Mouse (Mus musculus) brown adipose tissue, adult 24 weeks (tissue): Measurements from ENCODE around the gene Creb5. TPM values are rescaled to one million over a fixed set of nuclear protein-coding genes. Genes with fewer than 3 reads are reported as not detected.

Experiments used
- H3K27ac ChIP-seq: fragments of 200-500 bp; replicated peaks from 2 replicates; pipeline ENCODE4 v1.5.1; 2012; ENCODE audit warnings: low read depth, mild to moderate bottlenecking, low read length
- H3K4me1 ChIP-seq: fragments of 200-500 bp; 2 replicates; pipeline ENCODE4 v1.6.1; 2012; ENCODE audit warnings: low read length, mixed read lengths; ENCODE audit not compliant: control insufficient read depth, insufficient read depth, insufficient read length
- H3K4me3 ChIP-seq: fragments of 200-500 bp; 2 replicates; pipeline ENCODE4 v1.5.1; 2012; ENCODE audit warnings: low read depth, mild to moderate bottlenecking, low read length, moderate library complexity; ENCODE audit not compliant: insufficient read depth
- polyA plus RNA-seq: library from polyadenylated mRNA; stranded (reverse); fragments of >200 nt; gene quantifications from 2 replicates; pipeline ENCODE4 v1.2.4, GENCODE M21; 2012; ENCODE audit not compliant: missing spikeins, insufficient read depth, insufficient read length

Gene Creb5
- polyA plus RNA-seq, 1 experiment, result 2.1 TPM

- no peak overlapping the region for H3K27ac ChIP-seq
- H3K4me3 ChIP-seq, result no peak overlapping the region
- no peaks in the 10 kb centered on the region for H3K4me1 ChIP-seq
These were observed 409.9 kb downstream of the Creb5 start for GRCm38 (mm10) chr6:53696921-53697320.

- no peaks in the 10 kb centered on the region for H3K4me1 ChIP-seq
- H3K27ac ChIP-seq, result no peak overlapping the region
- H3K4me3 ChIP-seq, result no peak overlapping the region
These were observed 411.2 kb downstream of the Creb5 start for GRCm38 (mm10) chr6:53698128-53698749.

- Histone ChIP-seq H3K4me1 (no peaks in the 10 kb centered on the region), H3K4me3 (no peak overlapping the region), H3K27ac (no peak overlapping the region)
These were observed 417.4 kb downstream of the Creb5 start for GRCm38 (mm10) chr6:53704440-53704839.

- Histone ChIP-seq H3K27ac (no peak overlapping the region), H3K4me3 (no peak overlapping the region), H3K4me1 (no peaks in the 10 kb centered on the region)
These were observed 419.7 kb downstream of the Creb5 start for GRCm38 (mm10) chr6:53706604-53707330.

- no peaks in the 10 kb centered on the region for H3K4me1 ChIP-seq
- H3K27ac ChIP-seq, result no peak overlapping the region
- no peak overlapping the region for H3K4me3 ChIP-seq
These were observed 420.7 kb downstream of the Creb5 start for GRCm38 (mm10) chr6:53707795-53708194.

- Histone ChIP-seq H3K4me1 (no peaks in the 10 kb centered on the region), H3K27ac (no peak overlapping the region), H3K4me3 (no peak overlapping the region)
These were observed 422.8 kb downstream of the Creb5 start for GRCm38 (mm10) chr6:53709694-53710442.

- Histone ChIP-seq H3K4me1 (no peaks in the 10 kb centered on the region), H3K4me3 (no peak overlapping the region), H3K27ac (no peak overlapping the region)
These were observed 423.5 kb downstream of the Creb5 start for GRCm38 (mm10) chr6:53710560-53710959.

GRCm38 (mm10) chr6:53713152-53713551, 426.1 kb downstream of the Creb5 start:
- Histone ChIP-seq H3K4me3 (no peak overlapping the region), H3K4me1 (no peaks in the 10 kb centered on the region)

GRCm38 (mm10) chr6:53714908-53715321, 427.8 kb downstream of the Creb5 start:
- no peak overlapping the region for H3K4me3 ChIP-seq
- no peaks in the 10 kb centered on the region for H3K4me1 ChIP-seq
- H3K27ac ChIP-seq, result no peak overlapping the region

More at GRCm38 (mm10) chr6:53713152-53713551, 426.1 kb downstream of the Creb5 start:
- H3K27ac ChIP-seq, result no peak overlapping the region

GRCm38 (mm10) chr6:53716013-53716412, 428.9 kb downstream of the Creb5 start:
- H3K27ac ChIP-seq, result no peak overlapping the region
- H3K4me3 ChIP-seq, result no peak overlapping the region
- no peaks in the 10 kb centered on the region for H3K4me1 ChIP-seq

- H3K27ac ChIP-seq, result no peak overlapping the region
- no peak overlapping the region for H3K4me3 ChIP-seq
- no peaks in the 10 kb centered on the region for H3K4me1 ChIP-seq
These were observed 432.9 kb downstream of the Creb5 start for GRCm38 (mm10) chr6:53720009-53720408.

- Histone ChIP-seq H3K4me1 (no peaks in the 10 kb centered on the region), H3K4me3 (no peak overlapping the region), H3K27ac (no peak overlapping the region)
These were observed 434.5 kb downstream of the Creb5 start for GRCm38 (mm10) chr6:53721595-53721994.

- Histone ChIP-seq H3K4me1 (no peaks in the 10 kb centered on the region), H3K27ac (no peak overlapping the region), H3K4me3 (no peak overlapping the region)
These were observed 435.6 kb downstream of the Creb5 start for GRCm38 (mm10) chr6:53722694-53723093.

- no peaks in the 10 kb centered on the region for H3K4me1 ChIP-seq
- H3K4me3 ChIP-seq, result no peak overlapping the region
- H3K27ac ChIP-seq, result no peak overlapping the region
These were observed 443.4 kb downstream of the Creb5 start for GRCm38 (mm10) chr6:53730487-53730886.

- no peak overlapping the region for H3K4me3 ChIP-seq
- H3K4me1 ChIP-seq, result no peaks in the 10 kb centered on the region
- no peak overlapping the region for H3K27ac ChIP-seq
These were observed 444.0 kb downstream of the Creb5 start for GRCm38 (mm10) chr6:53730996-53731485.
